Mouse (Mus musculus) midbrain, embryonic 11.5 days (tissue): ENCODE data around the gene Uhrf2. TPM values are rescaled to one million over a fixed set of nuclear protein-coding genes. Genes with fewer than 3 reads are reported as not detected.

Experiments
- polyA plus RNA-seq: library from polyadenylated mRNA; unstranded; fragments of >200 nt; fragmentation: Nextera tagmentation; extraction: Ambion mirVana; gene quantifications from 2 replicates; pipeline ENCODE4 v1.2.1, GENCODE M21; 2014

Uhrf2 gene
- polyA plus RNA-seq, 1 experiment from 2014 or later: 80.3 TPM

Other genes starting within 250 kb of the Uhrf2 start
- gene 9930021J03Rik, start 224.5 kb upstream of the Uhrf2 start, polyA plus RNA-seq: 7.7 and 8.0 TPM in 2 replicates
- gene Ranbp6, start 217.5 kb upstream of the Uhrf2 start, polyA plus RNA-seq: 47.8 and 49.2 TPM in 2 replicates
- gene Il33, start 105.4 kb upstream of the Uhrf2 start, polyA plus RNA-seq: 0.48 and 0.61 TPM in 2 replicates
- gene Trpd52l3, start 26.7 kb upstream of the Uhrf2 start, polyA plus RNA-seq: not detected in 2 replicates
- gene Gldc, start 144.9 kb downstream of the Uhrf2 start, polyA plus RNA-seq: 18.2 and 20.3 TPM in 2 replicates
- not detected in 2 replicates for gene Mbl2, start 202.4 kb downstream of the Uhrf2 start, polyA plus RNA-seq